Mouse (Mus musculus) right cerebral cortex, postnatal 36 days (tissue): ENCODE data around the gene Fcgr3.

ENCODE experiments used
- DNase-seq, 2 experiments: peaks; one replicate each; pipeline ENCODE4 v3.0.0; 2022; ENCODE audit warnings: low spot score in 2 of 2, mixed read lengths in 1 of 2

Gene Fcgr3

DNA sequence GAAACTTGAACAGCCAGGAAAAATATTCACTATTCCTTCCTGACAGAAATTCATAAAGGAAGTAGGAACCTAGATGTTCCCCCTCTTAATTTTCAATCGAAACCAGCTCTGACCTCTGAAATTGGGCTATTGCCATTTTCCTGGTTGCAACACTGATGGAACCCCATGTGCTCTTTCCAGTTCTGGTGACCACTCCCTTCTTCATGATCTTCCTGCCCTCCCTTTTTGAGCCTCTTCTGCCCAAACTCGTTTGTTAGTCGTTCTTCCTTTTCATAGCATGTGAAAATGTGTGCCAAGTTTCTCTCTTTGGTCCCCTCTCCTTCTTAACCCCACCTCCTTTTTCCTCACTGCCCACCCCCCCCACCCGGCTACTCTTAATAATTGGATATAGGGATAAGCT lies 53.0 kb downstream of the Fcgr3 start:
- DNase-seq, result no peak

DNA sequence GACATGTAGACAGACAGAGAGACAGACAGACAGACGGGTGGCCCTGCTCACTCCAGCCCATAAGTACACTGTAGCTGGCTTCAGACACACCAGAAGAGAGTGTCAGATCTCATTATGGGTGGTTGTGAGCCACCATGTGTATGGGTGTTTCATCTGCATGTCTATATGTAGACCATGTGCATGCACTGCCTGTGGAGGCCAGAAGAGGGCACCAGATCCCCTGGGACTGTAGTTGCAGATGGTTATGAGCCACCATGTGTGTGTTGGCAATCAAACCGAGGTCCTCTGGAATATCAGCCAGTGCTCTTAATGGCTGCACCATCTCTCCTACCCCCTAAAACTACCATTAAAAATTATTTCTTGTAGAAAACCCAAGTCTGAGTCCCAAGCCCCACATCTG lies 57.8 kb downstream of the Fcgr3 start:
- DNase-seq, result no peak

- no peak for DNase-seq
Measured at GRCm38 (mm10) chr1:171006335-171006734, 58.4 kb downstream of the Fcgr3 start.

- DNase-seq, result no peak
Measured at GRCm38 (mm10) chr1:171005586-171005985, 59.1 kb downstream of the Fcgr3 start.

- no peak for DNase-seq
Measured at GRCm38 (mm10) chr1:171005081-171005480, 59.7 kb downstream of the Fcgr3 start.
